Mouse (Mus musculus): Measurements from ENCODE around the gene Ccdc70.
"Not testable (repeated sequence)": the region's sequence is repeated elsewhere in the genome, so short reads cannot be mapped to it uniquely, and the experiment has no call there.

The Ccdc70 gene

GRCm38 (mm10) chr8:21969475-21969874 is at the start of gene Ccdc70:
Ccdc70 (plus strand) TSS chr8:21969775.
- no peak for DNase-seq

DNA sequence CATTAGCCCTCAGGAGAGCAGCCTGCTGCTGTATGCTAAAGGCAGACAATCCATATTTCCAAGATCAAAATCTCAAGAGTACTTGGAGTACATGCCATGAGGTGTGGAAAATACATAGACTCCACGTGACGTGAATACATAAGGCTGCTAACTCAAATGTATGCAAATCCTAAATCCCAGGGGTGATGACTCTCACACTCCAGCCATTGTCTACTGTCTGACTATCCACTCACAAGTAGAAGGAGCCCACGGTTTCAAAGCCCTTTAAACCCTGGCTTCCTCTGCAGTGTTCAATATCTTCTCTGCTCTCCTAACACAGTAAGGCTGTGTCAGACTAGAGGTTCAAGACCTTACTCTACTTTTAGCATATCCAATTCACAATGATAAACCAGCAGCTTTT is 38.8 kb upstream of the Ccdc70 start:
- DNase-seq = not testable (repeated sequence)

DNA sequence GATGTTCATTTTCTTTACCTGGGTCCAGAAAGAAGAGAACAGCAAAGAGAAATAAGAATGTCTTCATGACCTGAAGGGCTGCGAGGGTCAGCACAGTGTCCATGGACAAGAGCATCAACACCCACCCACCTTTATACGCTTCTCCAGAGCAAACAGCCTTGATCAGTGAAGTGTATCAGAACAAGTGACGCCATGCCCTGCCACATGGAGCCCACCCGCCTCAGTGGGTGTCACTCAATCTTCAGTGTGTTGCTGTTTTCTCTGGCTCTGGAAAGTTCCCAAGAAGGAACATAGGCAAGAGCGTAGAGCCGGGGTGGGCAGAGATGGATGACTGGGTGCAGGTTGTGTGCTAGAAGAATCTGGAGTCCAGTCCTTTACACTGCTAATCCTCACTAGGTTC is 37.0 kb upstream of the Ccdc70 start, which contains the start of gene Defb15:
TSS of gene Defb15 (minus strand) at position 101 of the 400 bp plus-strand sequence.
- no peak for DNase-seq

- not testable (repeated sequence) for DNase-seq
Observed at GRCm38 (mm10) chr8:21938052-21938451, 31.5 kb upstream of the Ccdc70 start, which contains the start of gene Defb35. Defb35 (plus strand) TSS chr8:21938352.

GRCm38 (mm10) chr8:21946462-21946861 is 23.1 kb upstream of the Ccdc70 start, which contains the start of gene Defb13:
Defb13 (plus strand) TSS chr8:21946762.
- no peak for DNase-seq

DNA sequence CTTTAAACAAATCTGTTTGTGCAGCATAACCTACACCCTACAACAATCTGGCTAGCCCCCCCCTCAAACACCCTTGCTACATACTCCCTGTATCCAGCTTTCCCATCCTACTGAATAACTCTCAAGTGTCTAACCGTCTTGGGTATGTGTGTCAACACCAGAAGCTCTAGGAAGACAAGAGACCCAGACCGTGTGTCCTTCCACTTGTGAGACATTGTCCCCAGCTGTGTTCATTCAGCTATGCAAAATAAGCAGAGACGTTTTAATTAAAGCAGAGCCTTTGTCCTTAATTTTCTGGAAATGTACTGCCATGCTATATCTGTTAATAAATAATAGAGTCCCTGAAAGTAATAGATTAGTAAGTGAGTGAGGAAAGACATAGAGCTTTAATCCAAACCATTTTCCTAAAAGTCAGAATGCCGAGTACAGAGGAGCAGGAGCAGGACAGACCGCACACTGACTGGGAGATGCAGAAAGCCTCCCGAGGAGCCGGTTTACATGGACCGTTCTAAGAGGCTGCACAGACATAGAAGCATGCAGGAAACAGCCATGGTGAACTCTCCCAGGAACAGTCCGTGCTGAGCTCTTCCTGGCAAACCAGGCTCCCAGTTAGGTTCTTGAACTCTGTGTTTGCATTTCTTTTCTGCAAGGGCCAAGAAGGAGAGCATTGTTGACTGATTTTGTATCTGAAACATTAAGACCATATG is 22.1 kb upstream of the Ccdc70 start:
- DNase-seq = peak; percentile 10

DNA sequence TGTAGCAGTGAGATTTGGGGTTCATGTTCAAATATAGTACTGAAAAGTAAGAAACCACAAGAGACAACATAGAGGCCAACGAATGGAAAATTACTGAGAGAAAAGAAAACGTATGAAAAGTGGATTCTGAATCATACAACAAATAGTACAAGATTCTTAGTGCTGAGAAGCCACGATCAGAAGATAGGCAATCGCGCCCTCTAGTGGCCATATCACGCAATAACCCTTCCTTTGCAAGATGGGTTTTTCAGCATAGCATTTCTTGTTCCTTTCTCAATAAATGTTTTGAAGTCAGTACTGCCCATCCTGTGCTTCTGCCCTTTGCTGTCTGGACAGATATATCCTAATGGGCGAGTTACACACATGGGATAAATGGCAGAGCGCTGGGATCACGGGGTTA is 14.3 kb upstream of the Ccdc70 start:
- peak; percentile 46 for DNase-seq

- DNase-seq = no peak
Observed at GRCm38 (mm10) chr8:21956336-21956735, 13.2 kb upstream of the Ccdc70 start.

DNA sequence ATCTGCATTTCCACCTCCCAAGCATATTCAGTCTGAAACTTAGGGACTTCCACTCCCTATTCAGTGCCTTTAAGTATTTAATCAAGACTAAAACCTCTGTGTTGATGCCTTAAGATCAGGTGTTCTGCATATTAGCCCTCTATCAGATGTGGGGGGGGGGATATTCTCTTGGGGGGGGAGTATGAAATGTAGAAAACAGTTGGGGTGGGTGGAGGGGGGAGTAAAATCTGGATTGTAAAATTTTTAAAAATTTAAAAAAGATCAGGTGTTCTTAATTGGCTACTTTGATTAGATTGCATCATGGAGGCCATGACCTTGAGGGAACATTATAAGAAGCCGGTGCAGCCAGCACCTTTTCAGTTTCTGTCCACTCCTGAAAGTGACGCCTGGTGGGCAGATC is 11.2 kb upstream of the Ccdc70 start, which contains the start of gene Fam90a1a:
TSS of gene Fam90a1a (plus strand) at position 301 of the 400 bp plus-strand sequence.
- no peak for DNase-seq

DNA sequence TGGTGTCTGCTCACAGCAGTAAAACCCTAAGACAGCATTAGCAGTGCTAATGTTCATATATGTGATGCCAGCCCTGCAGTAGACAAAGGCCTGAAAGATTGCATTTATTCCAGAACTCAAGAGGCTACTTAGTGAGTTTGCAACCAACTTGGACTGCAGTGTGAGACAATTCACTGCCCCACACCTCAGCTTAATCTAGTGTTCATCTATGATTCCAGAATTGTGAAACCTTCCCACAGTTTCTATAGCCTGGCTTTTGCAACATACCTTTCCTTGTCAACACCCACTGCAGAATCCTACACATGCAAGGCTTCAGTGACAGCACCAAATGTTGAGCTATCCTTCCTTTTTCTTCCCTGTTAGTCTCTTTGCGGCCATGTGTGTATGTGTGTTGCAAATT is 2.9 kb upstream of the Ccdc70 start:
- DNase-seq = no peak

DNA sequence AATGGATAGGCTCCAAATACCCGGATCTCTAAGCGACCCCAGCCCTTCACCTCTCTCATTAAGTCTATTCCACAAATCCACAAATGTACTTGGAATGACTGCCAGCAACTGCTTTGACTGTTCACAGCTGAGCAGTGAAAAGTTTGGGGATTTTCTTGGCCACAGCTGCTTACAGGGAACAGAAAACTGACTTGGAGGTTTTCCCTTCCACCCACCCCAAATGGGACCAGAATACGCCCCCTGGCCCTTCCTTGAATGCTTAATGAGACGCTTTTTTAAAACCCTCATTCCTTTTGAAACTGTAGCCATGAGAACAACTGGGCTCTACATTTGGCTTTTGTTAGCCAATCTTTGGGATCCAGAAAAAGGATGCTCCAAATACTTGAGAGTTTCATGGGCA is 8.6 kb downstream of the Ccdc70 start:
- no peak for DNase-seq

- no peak for DNase-seq
Observed at GRCm38 (mm10) chr8:21981664-21982337, 12.2 kb downstream of the Ccdc70 start.

- DNase-seq = peak; percentile 52
Observed at GRCm38 (mm10) chr8:21992184-21992583, 22.6 kb downstream of the Ccdc70 start.

DNA sequence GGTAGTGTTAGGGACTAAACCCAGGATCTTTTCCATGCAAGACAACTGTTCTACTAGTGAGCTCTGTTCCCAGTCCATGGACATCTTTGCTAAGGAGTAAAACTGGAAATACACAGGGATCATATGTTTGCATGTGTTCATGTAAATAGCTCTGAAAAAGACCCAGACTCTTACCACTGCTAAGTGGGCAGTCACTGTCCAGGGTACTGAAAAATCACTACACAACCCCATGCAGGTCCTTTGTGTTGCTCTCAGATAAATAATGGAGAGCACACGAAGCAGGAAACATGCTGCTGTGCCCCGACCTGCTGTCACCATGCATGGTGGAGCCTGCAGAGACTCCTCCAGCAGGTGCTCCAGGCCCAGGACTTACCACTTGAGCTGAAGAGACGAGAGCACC is 25.6 kb downstream of the Ccdc70 start:
- DNase-seq = no peak

- no peak for DNase-seq
Observed at GRCm38 (mm10) chr8:22004750-22005522, 35.4 kb downstream of the Ccdc70 start.

GRCm38 (mm10) chr8:22006423-22006822 is 36.8 kb downstream of the Ccdc70 start:
- DNase-seq = no peak

- DNase-seq = no peak
Observed at GRCm38 (mm10) chr8:22009403-22009802, 39.8 kb downstream of the Ccdc70 start.

- DNase-seq = no peak
Observed at GRCm38 (mm10) chr8:22013034-22013707, 43.6 kb downstream of the Ccdc70 start.

DNA sequence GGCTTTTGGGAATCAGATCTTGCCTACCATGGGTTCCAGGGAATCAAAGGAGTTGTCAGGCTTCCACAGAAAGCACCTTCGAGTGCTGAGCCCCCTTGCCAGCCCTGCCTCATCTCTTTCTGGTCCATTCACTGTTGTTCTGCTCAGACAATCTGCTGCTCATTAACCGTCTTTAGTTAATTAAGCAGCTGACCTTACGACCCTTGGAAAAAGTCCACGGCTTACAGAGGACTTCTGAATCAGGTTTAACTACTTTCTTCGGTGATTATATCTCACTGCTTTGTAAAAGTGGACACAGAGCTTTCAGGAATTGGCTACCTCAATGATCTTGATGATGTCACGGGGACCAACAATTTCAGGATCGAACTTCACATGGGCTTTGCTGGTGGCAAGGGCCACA is 48.2 kb downstream of the Ccdc70 start:
- peak; percentile 28 for DNase-seq

GRCm38 (mm10) chr8:22019498-22019897 is 49.9 kb downstream of the Ccdc70 start:
- no peak for DNase-seq

DNA sequence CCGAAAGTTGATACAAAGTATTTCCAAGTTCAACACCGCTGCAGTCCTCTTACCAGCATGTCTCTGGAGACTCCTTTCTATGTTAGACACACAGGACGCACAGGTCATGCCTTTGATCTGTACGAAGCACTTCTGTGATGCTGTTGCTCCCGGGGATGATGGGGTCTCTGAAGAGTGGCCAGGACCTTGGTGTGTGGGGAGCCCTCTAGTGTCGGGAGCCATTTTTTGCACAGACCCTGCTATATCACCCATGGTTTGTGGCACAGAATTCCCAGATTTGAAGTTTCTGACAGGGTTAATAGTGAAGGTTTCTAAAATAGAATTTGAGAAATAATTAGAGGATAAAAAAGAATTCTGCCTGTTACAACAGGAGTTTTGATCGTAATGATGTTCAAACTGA is 52.7 kb downstream of the Ccdc70 start:
- no peak for DNase-seq

Data from kidney, postnatal 14 days (tissue).